Comparison of ENCODE assay signal across 12 mouse cellular contexts in the genomic region with DNA sequence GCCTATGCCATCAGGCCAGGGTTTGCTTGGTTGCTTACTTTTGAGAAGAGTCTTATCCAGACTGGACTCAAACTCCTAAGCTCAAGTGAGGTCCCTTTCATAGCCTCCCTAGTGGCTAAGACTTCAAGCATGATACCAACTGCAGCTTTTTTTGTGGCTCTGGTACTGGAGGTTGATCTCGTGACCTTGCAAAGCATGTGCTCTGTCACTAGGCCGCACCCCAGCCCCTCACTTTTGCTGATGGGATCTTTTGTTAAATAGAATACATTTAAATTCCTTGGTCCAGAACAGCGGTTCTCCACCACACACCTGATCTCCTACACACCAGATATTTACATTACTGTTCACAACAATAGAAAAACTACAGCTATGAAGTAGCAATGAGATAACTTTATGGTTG. TPM values are rescaled to one million over a fixed set of nuclear protein-coding genes. Genes with fewer than 3 reads are reported as not detected.
"Had no signal": no experiment of that assay in that cellular context is flagged by ENCODE, and none has a peak within 500 bp of the region (broad histone marks: within the 10 kb centered on the region; RNA-seq: fewer than 3 reads in every experiment).

No protein-coding gene starts in this region.

- DNase-seq: retina, postnatal 1 day; right cerebral cortex, postnatal 14 days; right cerebral cortex, postnatal 25 days; right cerebral cortex, postnatal 4 days; spleen, adult 18-20 months; thymus, adult 18-20 months; thymus, adult 2 months; thymus, postnatal 14 days; thymus, postnatal 25 days; thymus, postnatal 36 days; thymus, postnatal 4 days had no signal

RNA-seq across cellular contexts. Expression of a gene that starts 38.5 kb away (rescaled TPM):
- total RNA-seq: neutrophil, adult 5-6 weeks had no signal
